ENCODE assay signal across 21 mouse cellular contexts in the genomic region with DNA sequence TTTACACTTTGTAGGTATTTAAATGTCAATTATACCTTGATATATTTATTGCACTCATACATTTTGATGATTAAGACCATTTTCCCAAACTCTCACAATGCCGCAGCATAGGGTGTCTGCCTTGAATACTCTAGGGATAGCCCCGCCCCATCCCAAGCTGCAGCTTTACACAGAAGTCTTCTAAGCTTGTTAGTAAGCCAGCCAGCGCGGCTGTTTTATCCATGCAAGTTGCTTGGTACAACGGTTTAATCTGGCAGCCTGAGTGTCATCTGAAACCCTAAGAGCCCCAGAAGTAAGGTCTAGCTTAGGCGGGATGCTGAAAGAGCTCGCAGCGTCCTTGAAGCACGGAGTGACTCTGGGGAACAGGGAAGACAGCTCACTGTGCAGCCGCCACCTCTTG.
"Had no signal": no experiment of that assay in that cellular context is flagged by ENCODE, and none has a peak within 500 bp of the region (broad histone marks: within the 10 kb centered on the region; RNA-seq: fewer than 3 reads in every experiment).

No protein-coding gene starts in this region.

- H3K4me2 ChIP-seq: kidney, embryonic 15.5 days; limb, embryonic 12.5 days; limb, embryonic 15.5 days; liver, embryonic 11.5 days; lung, embryonic 14.5 days; midbrain, embryonic 13.5 days; neural tube, embryonic 13.5 days had no signal

- H3K4me1 ChIP-seq: kidney, embryonic 15.5 days; limb, embryonic 12.5 days; limb, embryonic 15.5 days; neural tube, embryonic 13.5 days had no signal

- H3K27me3 ChIP-seq: kidney, embryonic 15.5 days; limb, embryonic 12.5 days; limb, embryonic 15.5 days; neural tube, embryonic 13.5 days had no signal

- H3K27ac ChIP-seq: kidney, embryonic 15.5 days; limb, embryonic 12.5 days; limb, embryonic 15.5 days; liver, embryonic 14.5 days; macrophage; midbrain, embryonic 13.5 days; neural tube, embryonic 13.5 days; stomach, postnatal 0 days had no signal

- H3K4me3 ChIP-seq: kidney, embryonic 15.5 days; limb, embryonic 12.5 days; limb, embryonic 15.5 days; midbrain, embryonic 13.5 days; myocyte; neural tube, embryonic 13.5 days had no signal

- ATAC-seq: liver, postnatal 0 days; lung, postnatal 0 days; midbrain, embryonic 13.5 days had no signal

- H3K9ac ChIP-seq: kidney, embryonic 15.5 days; limb, embryonic 12.5 days; limb, embryonic 15.5 days; liver, embryonic 14.5 days; liver, postnatal 0 days; lung, embryonic 14.5 days; midbrain, embryonic 13.5 days; neural tube, embryonic 13.5 days had no signal

- H3K36me3 ChIP-seq: kidney, embryonic 15.5 days; limb, embryonic 12.5 days; limb, embryonic 15.5 days; midbrain, embryonic 13.5 days; neural tube, embryonic 13.5 days had no signal

- H3K9me3 ChIP-seq: kidney, embryonic 15.5 days; limb, embryonic 12.5 days; limb, embryonic 15.5 days; midbrain, embryonic 13.5 days; neural tube, embryonic 13.5 days had no signal

- DNase-seq: kidney, adult 8-10 months; kidney, postnatal 10 days; kidney, postnatal 36 days; layer of hippocampus, postnatal 36 days; left cerebral cortex, postnatal 4 days; liver, postnatal 0 days; lung, embryonic 14.5 days; right cerebral cortex, adult 18-20 months; right cerebral cortex, postnatal 14 days; right cerebral cortex, postnatal 4 days had no signal
